Mouse (Mus musculus) bone marrow macrophage, adult 2 months (primary cell): ENCODE results near the gene Polr3b.

Experiments used
- CTCF ChIP-seq: IDR thresholded peaks from 2 replicates; pipeline ENCODE4 v1.5.1; 2012; ENCODE audit warnings: low read depth, mild to moderate bottlenecking, low read length, moderate library complexity
- POLR2A ChIP-seq: IDR thresholded peaks from 2 replicates; pipeline ENCODE4 v1.6.1; 2012; ENCODE audit warnings: mild to moderate bottlenecking, low read depth, low read length, borderline replicate concordance

- no peak for TF ChIP-seq CTCF
- no peak for TF ChIP-seq POLR2A
These were observed 11.8 kb upstream of the Polr3b start for GRCm38 (mm10) chr10:84610324-84610723.
